Mouse (Mus musculus) ES-E14 (cell line): ENCODE data around the gene Gm29666. TPM values are rescaled to one million over a fixed set of nuclear protein-coding genes. Genes with fewer than 3 reads are reported as not detected.

Source experiments
- DNase-seq: peaks from one replicate; pipeline ENCODE4 v3.0.0-alpha.2; 2013; ENCODE audit warnings: low read depth, low spot score
- H3K27ac ChIP-seq: 2 replicates; pipeline ENCODE4 v1.5.1; 2012; ENCODE audit warnings: low read depth, mild to moderate bottlenecking, low read length, moderate library complexity, mixed read lengths; ENCODE audit not compliant: poor library complexity, insufficient read depth, severe bottlenecking
- H3K36me3 ChIP-seq: 2 replicates; pipeline ENCODE4 v1.6.1; 2012; ENCODE audit warnings: mild to moderate bottlenecking, low read length, moderate library complexity, mixed read lengths; ENCODE audit not compliant: control insufficient read depth, poor library complexity, insufficient read depth, severe bottlenecking
- H3K4me1 ChIP-seq, 2 experiments: fragments of 150-350 bp in 1 of 2; sonication (generic) in 1 of 2; 2 replicates each; pipeline ENCODE4 v1.6.1; 2012; ENCODE audit warnings: low read length in 2 of 2, mild to moderate bottlenecking in 1 of 2, mixed read lengths in 1 of 2; ENCODE audit not compliant: control insufficient read depth in 2 of 2, insufficient read depth in 2 of 2, poor library complexity in 1 of 2
- H3K4me3 ChIP-seq, 2 experiments: fragments of 150-350 bp in 1 of 2; sonication (generic) in 1 of 2; 2 replicates each; pipeline ENCODE4 v1.5.1; 2012; ENCODE audit warnings: low read length in 2 of 2, low read depth in 1 of 2, mild to moderate bottlenecking in 1 of 2, mixed read lengths in 1 of 2; ENCODE audit not compliant: insufficient read depth in 1 of 2, poor library complexity in 1 of 2, severe bottlenecking in 1 of 2
- H3K9ac ChIP-seq: 2 replicates; pipeline ENCODE4 v1.6.1; 2012; ENCODE audit warnings: low read depth, mild to moderate bottlenecking, low read length, mixed read lengths; ENCODE audit not compliant: poor library complexity, insufficient read depth, severe bottlenecking
- H3K9me3 ChIP-seq: fragments of 150-350 bp; sonication (generic); 2 replicates; pipeline ENCODE4 v1.6.1; 2012; ENCODE audit warnings: low read depth, mild to moderate bottlenecking, low read length; ENCODE audit not compliant: control insufficient read depth, insufficient read depth
- CHD2 ChIP-seq: IDR thresholded peaks from 2 replicates; pipeline ENCODE4 v1.6.1; 2014; ENCODE audit warnings: mild to moderate bottlenecking, low read depth, low read length, inconsistent platforms
- HCFC1 ChIP-seq: IDR thresholded peaks from 2 replicates; pipeline ENCODE4 v1.6.1; 2012; ENCODE audit warnings: low read length, inconsistent platforms, borderline replicate concordance; ENCODE audit not compliant: insufficient read depth
- MAFK ChIP-seq: IDR thresholded peaks from 2 replicates; pipeline ENCODE4 v1.6.1; 2014; ENCODE audit warnings: mild to moderate bottlenecking, low read depth, low read length, inconsistent platforms; ENCODE audit not compliant: insufficient read depth
- ZC3H11A ChIP-seq: IDR thresholded peaks from 2 replicates; pipeline ENCODE4 v1.6.1; 2012; ENCODE audit warnings: low read depth, mild to moderate bottlenecking, inconsistent platforms, low read length, borderline replicate concordance
- ZNF384 ChIP-seq: IDR thresholded peaks from 2 replicates; pipeline ENCODE4 v1.6.1; 2012; ENCODE audit warnings: low read depth, low read length, inconsistent platforms
- in situ Hi-C, 2 experiments: fragments of 600-800 bp; cut with MboI; formaldehyde crosslinking; loops; one replicate each; pipeline ENCODE4 v1.15.1; 2025; ENCODE audit warnings: low sequenced_read_pairs in 2 of 2, inconsistent platforms in 1 of 2; ENCODE audit not compliant: unreplicated experiment in 2 of 2
- total RNA-seq: library from RNA; depleted of rRNA; stranded (reverse); fragments of 300-350 nt; gene quantifications from 2 replicates; pipeline ENCODE4 v1.2.3, GENCODE M21; 2012

The Gm29666 gene
- total RNA-seq, 1 experiment = 1.6 TPM

DNA sequence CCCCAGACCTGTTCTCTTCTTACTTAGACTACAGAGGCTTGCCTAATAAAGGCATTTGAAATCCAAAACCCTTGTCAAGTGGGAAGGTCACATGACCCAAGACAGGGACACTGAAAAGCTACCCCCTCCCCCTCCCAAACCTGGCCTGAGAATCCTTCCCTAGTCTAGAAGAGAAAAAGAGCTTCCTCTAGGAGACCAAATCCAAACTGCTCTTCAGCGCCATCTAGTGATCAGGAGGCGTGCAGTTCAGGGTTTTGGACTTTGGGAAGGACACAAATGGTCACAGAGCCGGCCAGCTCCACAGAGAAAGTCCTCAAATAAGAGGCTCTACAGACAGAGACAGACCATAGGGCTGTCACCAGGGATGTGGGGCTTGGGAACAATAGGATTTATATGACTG, 28.2 kb downstream of the Gm29666 start:
- H3K9me3 ChIP-seq = 0 out of 2 replicates have a peak, but pooled peaks cover 2% of the 10 kb centered on the region
- DNase-seq = peak; percentile 87
- H3K36me3 ChIP-seq = no peaks in the 10 kb centered on the region
- no peak overlapping the region for H3K9ac ChIP-seq
- no peak for TF ChIP-seq HCFC1
- 0 out of 2 replicates have a peak, but pooled peaks have one; percentile 19 for TF ChIP-seq ZC3H11A
- no peak overlapping the region for H3K4me3 ChIP-seq
- peaks cover 0 to 6% of the 10 kb centered on the region in 2 experiments; a peak in 1 of 4 replicates for H3K4me1 ChIP-seq
- in situ Hi-C loops = no loop called here
- no peak overlapping the region for H3K27ac ChIP-seq

DNA sequence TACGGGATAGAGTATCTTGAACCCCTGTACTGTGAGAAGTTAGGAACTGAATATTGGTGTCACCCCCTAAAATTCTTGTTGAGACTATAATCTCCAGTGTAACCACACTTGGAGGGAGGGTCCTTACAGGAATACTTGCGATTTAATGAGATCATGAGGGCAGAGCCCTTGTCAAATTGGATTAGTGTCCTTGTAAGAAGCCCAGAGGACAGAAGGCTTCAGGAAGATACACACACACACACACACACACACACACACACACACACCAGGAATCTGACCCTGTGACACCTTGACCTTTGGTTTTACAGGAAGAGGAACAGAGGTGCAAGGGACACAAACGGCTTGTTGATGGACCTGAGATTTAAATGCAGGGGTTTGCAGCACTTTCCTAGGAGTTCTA, 28.6 kb downstream of the Gm29666 start:
- Histone ChIP-seq H3K9ac (no peak overlapping the region), H3K9me3 (0 out of 2 replicates have a peak, but pooled peaks cover 2% of the 10 kb centered on the region), H3K27ac (no peak overlapping the region), H3K4me3 (no peak overlapping the region), H3K36me3 (no peaks in the 10 kb centered on the region), H3K4me1 (peaks cover 0 to 3% of the 10 kb centered on the region in 2 experiments; a peak in 1 of 4 replicates)
- TF ChIP-seq ZC3H11A (no peak), HCFC1 (no peak), ZNF384 (no peak), MAFK (no peak), CHD2 (no peak)
- DNase-seq = no peak
- in situ Hi-C loops = no loop called here

DNA sequence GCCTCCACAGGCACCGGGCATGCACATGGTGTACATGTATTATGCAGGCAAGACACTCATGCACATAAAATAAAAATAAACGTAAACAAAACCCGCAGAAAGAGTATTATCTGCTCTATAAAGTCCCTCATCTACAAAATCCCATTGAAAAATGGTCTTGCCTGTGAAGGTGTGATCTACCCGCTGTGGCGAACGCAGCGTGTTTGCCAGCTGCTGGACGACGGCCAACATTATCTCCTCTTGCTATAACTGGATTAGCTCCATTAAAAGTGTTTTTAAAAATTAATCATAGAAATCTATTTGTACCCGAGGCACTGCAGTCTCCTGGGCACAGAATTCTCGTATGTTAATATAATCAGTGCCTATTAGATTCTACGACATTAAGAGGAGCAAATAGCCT, 31.8 kb downstream of the Gm29666 start:
- Histone ChIP-seq H3K27ac (no peak overlapping the region), H3K4me1 (peaks cover 0 to 3% of the 10 kb centered on the region in 2 experiments; a peak in 1 of 4 replicates), H3K4me3 (no peak overlapping the region), H3K9ac (no peak overlapping the region), H3K36me3 (no peaks in the 10 kb centered on the region), H3K9me3 (no peaks in the 10 kb centered on the region)
- TF ChIP-seq ZC3H11A (no peak), ZNF384 (no peak), CHD2 (no peak), HCFC1 (no peak), MAFK (no peak)
- in situ Hi-C loops = no loop called here
- no peak for DNase-seq

DNA sequence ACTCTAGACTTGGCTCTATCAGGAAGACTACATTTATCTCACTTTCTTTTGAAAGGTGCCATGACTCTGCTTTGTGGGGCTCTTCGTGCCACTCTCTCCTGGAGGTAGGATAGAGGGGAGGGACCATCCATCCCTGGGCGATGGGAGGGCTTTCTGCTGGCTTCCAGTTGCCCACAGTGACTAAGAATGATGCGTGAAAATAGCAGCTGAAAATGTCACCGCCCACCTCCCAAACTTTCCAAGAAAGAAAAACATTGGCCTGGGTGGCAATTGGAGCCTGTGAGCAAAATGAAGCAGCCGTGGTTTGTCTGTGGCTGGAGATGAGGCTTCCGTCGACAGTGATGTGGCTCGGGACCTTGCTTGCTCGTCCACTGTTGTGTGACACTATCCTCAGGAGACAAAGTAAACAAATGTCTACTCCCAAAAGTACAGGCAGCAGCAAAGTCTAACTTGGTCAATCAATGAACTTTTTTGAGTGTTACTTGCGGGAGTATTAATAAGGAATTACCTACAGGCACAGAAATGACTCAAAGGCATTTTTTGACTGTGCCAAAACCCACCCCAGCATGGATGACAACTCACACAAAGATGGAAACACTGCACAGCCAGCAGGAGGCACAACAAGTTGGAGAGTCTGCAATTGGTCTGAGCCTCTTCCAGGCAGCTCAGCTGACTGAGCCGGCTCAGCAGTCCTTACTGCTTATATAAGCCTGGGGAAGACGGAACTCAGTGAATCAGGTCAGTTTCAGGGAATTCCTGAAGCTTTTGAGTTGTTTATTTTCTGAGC, 42.6 kb downstream of the Gm29666 start:
- TF ChIP-seq ZNF384 = no peak
- TF ChIP-seq HCFC1 = no peak
- TF ChIP-seq CHD2 = no peak
- no peak for TF ChIP-seq MAFK
- TF ChIP-seq ZC3H11A = no peak
- in situ Hi-C loops = no loop called here

DNA sequence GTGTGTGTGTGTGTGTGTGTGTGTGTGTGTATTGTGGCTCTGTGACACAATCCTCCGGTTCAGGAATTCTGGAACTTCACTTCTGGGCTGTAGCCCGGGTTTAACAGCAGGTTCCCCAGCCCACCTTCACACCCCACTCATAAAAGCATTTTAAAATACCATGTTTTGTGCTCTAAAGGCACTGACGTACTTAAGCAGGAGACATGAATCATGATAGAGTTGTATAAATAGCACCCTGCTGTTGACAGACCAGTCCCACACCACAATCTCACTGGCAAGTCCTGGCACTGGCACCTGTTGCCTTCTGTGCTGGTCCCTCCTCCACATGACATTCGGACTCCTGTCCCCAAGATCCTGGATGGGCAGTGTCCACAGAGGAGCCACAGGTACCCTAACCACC, 46.0 kb downstream of the Gm29666 start:
- in situ Hi-C loops = no loop called here
- TF ChIP-seq MAFK (no peak), HCFC1 (no peak), CHD2 (no peak), ZNF384 (no peak), ZC3H11A (no peak)
- DNase-seq = no peak

More for the DNA sequence above, 42.6 kb downstream of the Gm29666 start:
- DNase-seq = no peak
- Histone ChIP-seq H3K4me1 (peaks cover 0 to 3% of the 10 kb centered on the region in 2 experiments; a peak in 1 of 4 replicates), H3K9me3 (no peaks in the 10 kb centered on the region), H3K4me3 (no peak overlapping the region), H3K27ac (no peak overlapping the region), H3K9ac (no peak overlapping the region), H3K36me3 (no peaks in the 10 kb centered on the region)

More for the DNA sequence above, 46.0 kb downstream of the Gm29666 start:
- H3K4me3 ChIP-seq = no peak overlapping the region
- no peak overlapping the region for H3K9ac ChIP-seq
- no peak overlapping the region for H3K27ac ChIP-seq
- H3K4me1 ChIP-seq = no peaks in the 10 kb centered on the region
- no peaks in the 10 kb centered on the region for H3K9me3 ChIP-seq
- H3K36me3 ChIP-seq = no peaks in the 10 kb centered on the region
